Mouse (Mus musculus): ENCODE results near the gene P2ry6.

DNA sequence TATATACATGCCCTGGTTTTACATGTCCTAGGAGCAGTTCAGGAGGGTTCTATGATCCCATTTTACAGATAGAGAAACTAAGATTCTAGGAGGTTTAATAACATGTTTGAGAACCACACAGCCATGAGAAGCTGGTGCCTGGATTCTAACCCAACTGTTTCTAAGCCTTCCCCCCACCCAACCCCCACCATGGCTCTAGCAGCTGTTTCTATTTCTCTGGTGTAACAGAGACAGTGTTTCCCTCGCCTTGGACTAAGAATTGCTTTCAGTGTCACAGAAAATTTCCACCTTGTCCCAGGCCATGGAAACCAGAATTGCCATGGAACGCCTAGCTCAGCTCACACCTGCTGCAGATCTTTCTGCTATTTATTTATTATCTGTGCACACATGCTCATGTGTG, 14.0 kb downstream of the P2ry6 start:
- TF ChIP-seq ZC3H11A (IDR thresholded peaks at IDR 0.05; ENCODE audit: borderline replicate concordance, low read depth, low read length) = no peak
- TF ChIP-seq MAFK (IDR thresholded peaks at IDR 0.05; ENCODE audit: insufficient read depth, low read depth, low read length) = no peak
- TF ChIP-seq CHD2 (IDR thresholded peaks at IDR 0.05; ENCODE audit: low read depth, low read length) = no peak

Measured in ES-E14 (cell line).